Mouse (Mus musculus) hindbrain, embryonic 16.5 days (tissue): ENCODE data around the gene Shbg. TPM values are rescaled to one million over a fixed set of nuclear protein-coding genes. Genes with fewer than 3 reads are reported as not detected.
A peak's percentile ranks its signal among the peaks of the same experiment; 100 is the strongest.

Source experiments
- ATAC-seq: fragments of 200-750 bp; cut with Nextera tagmentation; 2 replicates; pipeline ENCODE4 v1.8.0; 2017; ENCODE audit warnings: moderate TSS enrichment, moderate library complexity
- H3K27ac ChIP-seq: fragments of 300-500 bp; sonication (generic); 2 replicates; pipeline ENCODE4 v1.5.1; 2014; ENCODE audit warnings: low read depth, mild to moderate bottlenecking, control low read depth, low read length, moderate library complexity
- H3K27me3 ChIP-seq: fragments of 300-500 bp; sonication (generic); replicated peaks from 2 replicates; pipeline ENCODE4 v1.6.1; 2014; ENCODE audit warnings: low read length; ENCODE audit not compliant: control insufficient read depth, insufficient read depth
- H3K36me3 ChIP-seq: fragments of 300-500 bp; sonication (generic); 2 replicates; pipeline ENCODE4 v1.6.1; 2014; ENCODE audit warnings: mild to moderate bottlenecking, low read length, moderate library complexity, mixed read lengths; ENCODE audit not compliant: control insufficient read depth, insufficient read depth
- H3K4me1 ChIP-seq: fragments of 300-500 bp; sonication (generic); 2 replicates; pipeline ENCODE4 v1.6.1; 2014; ENCODE audit warnings: low read depth, low read length; ENCODE audit not compliant: control insufficient read depth, insufficient read depth
- H3K4me2 ChIP-seq: fragments of 300-500 bp; sonication (generic); 2 replicates; pipeline ENCODE4 v1.6.1; 2014; ENCODE audit warnings: mild to moderate bottlenecking, low read length, control low read depth, moderate library complexity
- H3K4me3 ChIP-seq: fragments of 300-500 bp; sonication (generic); 2 replicates; pipeline ENCODE4 v1.5.1; 2014; ENCODE audit warnings: mild to moderate bottlenecking, low read length, control low read depth, moderate library complexity
- H3K9ac ChIP-seq: fragments of 300-500 bp; sonication (generic); 2 replicates; pipeline ENCODE4 v1.6.1; 2014; ENCODE audit warnings: low read depth, mild to moderate bottlenecking, control low read depth, low read length, moderate library complexity
- H3K9me3 ChIP-seq: fragments of 300-500 bp; sonication (generic); 2 replicates; pipeline ENCODE4 v1.6.1; 2014; ENCODE audit warnings: mild to moderate bottlenecking, low read length, moderate library complexity; ENCODE audit not compliant: control insufficient read depth
- WGBS: fragments of 180-500 bp; shearing (Covaris S2); extraction: QIAGEN DNeasy Blood & Tissue Kit; methylation state at CpG from one replicate; pipeline ENCODE4 v1.1.7; 2014; 5-methylcytosine and 5-hydroxymethylcytosine counted together
- polyA plus RNA-seq: library from polyadenylated mRNA; unstranded; fragments of >200 nt; fragmentation: Nextera tagmentation; extraction: Ambion mirVana; gene quantifications from 2 replicates; pipeline ENCODE4 v1.2.1, GENCODE M21; 2015

Gene Shbg
- polyA plus RNA-seq, 1 experiment from 2014 or later, result not detected

DNA sequence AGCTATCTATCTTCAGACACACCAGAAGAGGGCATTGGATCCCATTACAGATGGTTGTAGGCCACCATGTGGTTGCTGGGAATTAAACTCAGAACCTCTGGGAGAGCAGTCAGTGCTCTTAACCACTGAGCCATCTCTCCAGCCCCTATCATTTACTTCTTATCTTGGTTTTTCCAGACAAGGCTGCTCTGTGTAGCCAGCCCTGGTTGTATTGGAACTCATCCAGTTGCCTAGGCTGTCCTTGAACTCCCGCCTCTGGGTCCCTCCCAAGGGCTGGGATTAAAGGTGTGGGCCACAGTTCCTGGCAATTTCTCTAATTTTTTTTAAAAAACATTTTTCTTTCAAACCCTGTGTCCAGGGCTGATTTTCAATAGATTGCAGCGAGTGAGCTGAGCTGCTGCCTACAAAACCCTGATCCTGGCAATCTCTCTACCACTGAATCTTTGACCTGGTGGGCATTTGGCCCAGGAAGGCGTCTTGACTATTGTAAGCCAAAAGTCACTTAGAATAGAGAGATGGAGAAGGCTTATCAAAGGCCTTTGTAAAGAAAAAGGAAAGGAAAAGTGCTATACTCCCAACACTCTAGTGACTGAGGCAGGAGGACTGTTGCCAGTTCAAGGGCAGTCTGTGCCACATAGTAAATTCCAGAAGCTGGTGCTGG, 43.6 kb upstream of the Shbg start:
- H3K36me3 ChIP-seq, result peaks cover 32% of the 10 kb centered on the region
- peak overlapping the region; percentile 91 for H3K27ac ChIP-seq
- 65% methylated on average over 3 of the region's 3 CpGs for WGBS
- H3K4me3 ChIP-seq, result peak overlapping the region; percentile 67
- H3K9ac ChIP-seq, result peak overlapping the region; percentile 69
- no peak for ATAC-seq
- H3K4me1 ChIP-seq, result peaks cover 11% of the 10 kb centered on the region
- no peaks in the 10 kb centered on the region for H3K27me3 ChIP-seq
- H3K4me2 ChIP-seq, result peak overlapping the region; percentile 68
- no peaks in the 10 kb centered on the region for H3K9me3 ChIP-seq

GRCm38 (mm10) chr11:69657462-69657881, 39.8 kb upstream of the Shbg start:
- 88% methylated on average over 15 of the region's 15 CpGs for WGBS

DNA sequence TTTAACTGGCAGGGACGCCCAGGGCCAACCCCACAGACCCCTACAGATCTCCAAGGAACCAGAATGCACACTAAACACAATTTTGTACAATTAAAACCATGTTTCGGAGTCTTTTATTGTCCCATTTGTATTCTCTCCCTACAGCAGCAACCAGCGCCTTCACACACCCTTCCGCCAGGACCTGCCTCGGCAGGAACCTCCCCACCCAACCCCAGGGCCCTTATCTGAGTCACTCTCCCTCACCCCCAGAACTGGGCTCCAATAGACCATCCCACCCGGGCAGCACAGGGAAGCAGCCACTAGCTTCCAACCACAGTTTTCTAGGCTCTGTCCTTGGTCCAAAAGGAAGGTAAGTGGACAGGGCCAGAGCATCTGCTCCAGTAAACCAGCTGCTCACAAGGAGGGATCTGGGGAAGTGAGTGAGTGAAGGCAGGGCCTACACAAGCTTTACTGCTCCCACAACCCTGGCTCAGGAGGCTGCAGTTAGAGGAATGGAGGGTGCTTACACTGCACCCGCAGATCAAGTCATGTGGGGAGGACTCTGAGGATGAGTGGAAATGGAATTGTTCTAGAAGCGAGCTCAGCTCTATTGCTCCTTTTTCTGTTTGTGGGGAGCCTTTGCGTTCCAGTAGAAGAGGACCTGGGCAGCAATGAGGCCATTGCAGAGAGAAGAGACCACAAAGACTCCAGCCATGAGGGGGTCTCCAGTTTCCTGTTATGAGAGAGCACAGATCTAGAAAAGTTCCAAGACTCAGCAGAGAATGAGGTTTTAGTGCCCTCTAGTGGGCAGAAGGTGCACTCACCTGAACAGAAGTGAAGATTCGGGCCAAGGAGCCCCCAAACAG, 39.1 kb upstream of the Shbg start:
- Histone ChIP-seq H3K9ac (0 out of 2 replicates have a peak overlapping the region, but pooled peaks have one; percentile 6), H3K4me3 (no peak overlapping the region), H3K27me3 (no peaks in the 10 kb centered on the region), H3K4me1 (peaks cover 10% of the 10 kb centered on the region), H3K36me3 (peaks cover 31% of the 10 kb centered on the region), H3K27ac (no peak overlapping the region), H3K4me2 (no peak overlapping the region), H3K9me3 (no peaks in the 10 kb centered on the region)
- ATAC-seq, result no peak
- WGBS, result 82% methylated on average over 10 of the region's 10 CpGs

More at GRCm38 (mm10) chr11:69657462-69657881, 39.8 kb upstream of the Shbg start:
- Histone ChIP-seq H3K4me2 (no peak overlapping the region), H3K4me1 (peaks cover 10% of the 10 kb centered on the region), H3K27ac (no peak overlapping the region), H3K9ac (no peak overlapping the region), H3K27me3 (no peaks in the 10 kb centered on the region), H3K36me3 (peaks cover 25% of the 10 kb centered on the region), H3K9me3 (no peaks in the 10 kb centered on the region), H3K4me3 (no peak overlapping the region)
- ATAC-seq, result no peak

DNA sequence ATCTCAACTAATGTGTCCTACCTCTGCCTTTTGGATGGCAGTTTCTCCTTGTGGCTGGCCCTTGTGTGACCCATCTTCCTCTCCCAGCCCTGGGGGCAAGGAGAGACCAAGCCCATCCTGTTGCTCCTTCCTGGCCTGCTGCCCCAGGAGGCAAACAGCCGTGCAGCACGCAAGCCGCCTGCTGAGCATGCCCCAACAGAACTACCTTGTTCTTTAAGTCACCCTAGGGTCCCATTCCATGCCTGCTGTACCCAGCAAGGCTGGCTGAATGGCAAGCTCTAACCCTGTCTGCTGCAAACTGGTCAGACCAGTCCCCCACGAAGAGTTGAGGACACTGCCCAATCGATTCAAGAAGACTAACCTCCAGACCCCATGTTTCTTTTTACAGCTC, 38.4 kb upstream of the Shbg start:
- no peak overlapping the region for H3K4me2 ChIP-seq
- ATAC-seq, result no peak
- H3K27ac ChIP-seq, result no peak overlapping the region
- H3K27me3 ChIP-seq, result no peaks in the 10 kb centered on the region
- no peak overlapping the region for H3K4me3 ChIP-seq
- H3K4me1 ChIP-seq, result peaks cover 4% of the 10 kb centered on the region
- H3K9me3 ChIP-seq, result no peaks in the 10 kb centered on the region
- 79% methylated on average over 5 of the region's 5 CpGs for WGBS
- no peak overlapping the region for H3K9ac ChIP-seq
- H3K36me3 ChIP-seq, result peaks cover 38% of the 10 kb centered on the region

- Histone ChIP-seq H3K4me2 (peak within 1 kb of the TSS; percentile 27; the same call in 1 of the 2 replicates), H3K4me1 (peaks cover 4% of the 10 kb centered on the region), H3K4me3 (no peak within 1 kb of the TSS; the same call in 1 of the 2 replicates), H3K27ac (peak within 1 kb of the TSS; percentile 37), H3K9me3 (no peaks in the 10 kb centered on the region), H3K27me3 (no peaks in the 10 kb centered on the region), H3K36me3 (peaks cover 44% of the 10 kb centered on the region), H3K9ac (peak within 1 kb of the TSS; percentile 48; the same call in 1 of the 2 replicates)
- WGBS, result 24% methylated on average over 34 of the region's 34 CpGs
- ATAC-seq, result peak; percentile 66; the same call in 1 of the 2 replicates
Measured at GRCm38 (mm10) chr11:69655264-69656064, 37.8 kb upstream of the Shbg start, which contains the start of gene Sox15. Gene Sox15 (plus strand): TSS chr11:69655314.

GRCm38 (mm10) chr11:69654760-69655159, 37.1 kb upstream of the Shbg start:
- ATAC-seq, result no peak
- H3K27ac ChIP-seq, result no peak overlapping the region
- H3K36me3 ChIP-seq, result peaks cover 47% of the 10 kb centered on the region
- H3K9me3 ChIP-seq, result no peaks in the 10 kb centered on the region
- H3K27me3 ChIP-seq, result no peaks in the 10 kb centered on the region
- H3K4me3 ChIP-seq, result no peak overlapping the region
- peaks cover 4% of the 10 kb centered on the region for H3K4me1 ChIP-seq
- no peak overlapping the region for H3K4me2 ChIP-seq
- H3K9ac ChIP-seq, result no peak overlapping the region
- 51% methylated on average over 9 of the region's 9 CpGs for WGBS

- Histone ChIP-seq H3K9me3 (no peaks in the 10 kb centered on the region), H3K27ac (no peak overlapping the region), H3K4me1 (peaks cover 4% of the 10 kb centered on the region), H3K27me3 (no peaks in the 10 kb centered on the region), H3K4me3 (no peak overlapping the region), H3K36me3 (peaks cover 49% of the 10 kb centered on the region), H3K9ac (no peak overlapping the region), H3K4me2 (no peak overlapping the region)
- 73% methylated on average over 5 of the region's 5 CpGs for WGBS
- no peak for ATAC-seq
Measured at GRCm38 (mm10) chr11:69653399-69653798, 35.7 kb upstream of the Shbg start.

DNA sequence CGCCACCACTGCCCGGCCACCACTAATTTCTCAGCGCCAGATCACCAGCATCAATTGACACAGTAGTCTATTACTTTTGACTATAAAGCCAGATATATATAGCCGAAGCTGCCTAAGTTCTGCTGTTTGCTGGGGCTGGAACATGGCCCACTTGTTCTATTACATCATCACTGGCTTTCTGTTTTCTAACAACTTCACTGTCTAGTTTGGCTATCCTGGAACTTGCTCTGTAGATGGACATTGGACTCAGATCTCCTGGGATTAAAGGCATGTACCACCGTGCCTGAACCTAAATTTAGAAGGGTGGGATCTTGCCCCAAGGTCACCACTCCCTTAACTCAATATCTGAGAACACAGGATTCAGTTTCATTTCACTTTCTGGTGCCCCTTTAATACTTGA, 28.2 kb upstream of the Shbg start:
- Histone ChIP-seq H3K4me2 (no peak overlapping the region), H3K4me3 (no peak overlapping the region), H3K4me1 (no peaks in the 10 kb centered on the region), H3K9me3 (no peaks in the 10 kb centered on the region), H3K27ac (no peak overlapping the region), H3K9ac (no peak overlapping the region), H3K27me3 (no peaks in the 10 kb centered on the region), H3K36me3 (peaks cover 54% of the 10 kb centered on the region)
- WGBS, result 94% methylated on average over 5 of the region's 5 CpGs
- ATAC-seq, result no peak
